Mouse (Mus musculus) liver, embryonic 14.5 days (tissue): ENCODE data around the gene Rgsl1. TPM values are rescaled to one million over a fixed set of nuclear protein-coding genes. Genes with fewer than 3 reads are reported as not detected.
"Not testable (repeated sequence)": the region's sequence is repeated elsewhere in the genome, so short reads cannot be mapped to it uniquely, and the experiment has no call there.

Experiments
- ATAC-seq: fragments of 200-750 bp; cut with Nextera tagmentation; 2 replicates; pipeline ENCODE4 v1.8.0; 2017; ENCODE audit warnings: moderate number of reproducible peaks, mild to moderate bottlenecking, moderate library complexity; ENCODE audit not compliant: insufficient read depth
- DNase-seq, 3 experiments: peaks; one replicate each; pipeline ENCODE4 v3.0.0-alpha.2; 2012 to 2013; ENCODE audit warnings: low read depth in 3 of 3, low spot score in 3 of 3
- H3K27ac ChIP-seq: fragments of 300-500 bp; sonication (generic); 2 replicates; pipeline ENCODE4 v1.5.1; 2014; ENCODE audit warnings: moderate library complexity, mild to moderate bottlenecking, control low read depth, inconsistent platforms
- H3K27me3 ChIP-seq: fragments of 300-500 bp; sonication (generic); 2 replicates; pipeline ENCODE4 v1.6.1; 2014; ENCODE audit warnings: mild to moderate bottlenecking, low read length, moderate library complexity; ENCODE audit not compliant: control insufficient read depth, insufficient read depth
- H3K36me3 ChIP-seq: fragments of 300-500 bp; sonication (generic); replicated peaks from 2 replicates; pipeline ENCODE4 v1.6.1; 2014; ENCODE audit warnings: low read depth; ENCODE audit not compliant: control insufficient read depth, insufficient read depth
- H3K4me1 ChIP-seq, 2 experiments: fragments of 200-500 bp in 1 of 2; fragments of 300-500 bp in 1 of 2; sonication (generic) in 1 of 2; replicated peaks; 2 replicates each; pipeline ENCODE4 v1.6.1; 2012 to 2014; ENCODE audit warnings: antibody characterized with exemption in 1 of 2, inconsistent platforms in 1 of 2, low read length in 1 of 2; ENCODE audit not compliant: control insufficient read depth in 2 of 2, insufficient read depth in 2 of 2
- H3K4me2 ChIP-seq: fragments of 300-500 bp; sonication (generic); 2 replicates; pipeline ENCODE4 v1.6.1; 2014; ENCODE audit warnings: low read depth, mild to moderate bottlenecking, control low read depth, moderate library complexity
- H3K4me3 ChIP-seq, 2 experiments: fragments of 200-500 bp in 1 of 2; fragments of 300-500 bp in 1 of 2; sonication (generic) in 1 of 2; 2 replicates each; pipeline ENCODE4 v1.5.1; 2012 to 2014; ENCODE audit warnings: low read depth in 2 of 2, low read length in 2 of 2, mild to moderate bottlenecking in 2 of 2, control low read depth in 1 of 2, inconsistent platforms in 1 of 2, moderate library complexity in 1 of 2; ENCODE audit not compliant: insufficient read depth in 1 of 2
- H3K9ac ChIP-seq: fragments of 300-500 bp; sonication (generic); replicated peaks from 2 replicates; pipeline ENCODE4 v1.6.1; 2014; ENCODE audit warnings: mild to moderate bottlenecking, control low read depth, moderate library complexity
- H3K9me3 ChIP-seq: fragments of 300-500 bp; sonication (generic); 2 replicates; pipeline ENCODE4 v1.6.1; 2016; ENCODE audit warnings: low read length, mixed read lengths; ENCODE audit not compliant: control insufficient read depth
- CTCF ChIP-seq: IDR thresholded peaks from 2 replicates; pipeline ENCODE4 v1.5.1; 2016; ENCODE audit warnings: antibody characterized with exemption, low read depth, control low read depth
- EP300 ChIP-seq: IDR thresholded peaks from 2 replicates; pipeline ENCODE4 v1.6.1; 2016; ENCODE audit warnings: antibody characterized with exemption, low read depth
- WGBS: fragments of 180-500 bp; shearing (Covaris S2); extraction: QIAGEN DNeasy Blood & Tissue Kit; methylation state at CpG from one replicate; pipeline ENCODE4 v1.1.7; 2014; ENCODE audit not compliant: insufficient replicate concordance; 5-methylcytosine and 5-hydroxymethylcytosine counted together
- polyA plus RNA-seq, 2 experiments: library from polyadenylated mRNA; depleted of rRNA in 1 of 2; stranded (reverse) in 1 of 2; unstranded in 1 of 2; fragments of >200 nt; fragmentation: Nextera tagmentation in 1 of 2; extraction: Ambion mirVana in 1 of 2; gene quantifications; 2 replicates each; pipeline versions ENCODE4 v1.2.1 to v1.2.3; 2012 to 2014

The Rgsl1 gene
- polyA plus RNA-seq (2012; rRNA removed) = 0.02 and 0.03 TPM in 2 replicates
- not detected in 2 replicates for polyA plus RNA-seq (2014; fragmentation: Nextera tagmentation; extraction: Ambion mirVana)

DNA sequence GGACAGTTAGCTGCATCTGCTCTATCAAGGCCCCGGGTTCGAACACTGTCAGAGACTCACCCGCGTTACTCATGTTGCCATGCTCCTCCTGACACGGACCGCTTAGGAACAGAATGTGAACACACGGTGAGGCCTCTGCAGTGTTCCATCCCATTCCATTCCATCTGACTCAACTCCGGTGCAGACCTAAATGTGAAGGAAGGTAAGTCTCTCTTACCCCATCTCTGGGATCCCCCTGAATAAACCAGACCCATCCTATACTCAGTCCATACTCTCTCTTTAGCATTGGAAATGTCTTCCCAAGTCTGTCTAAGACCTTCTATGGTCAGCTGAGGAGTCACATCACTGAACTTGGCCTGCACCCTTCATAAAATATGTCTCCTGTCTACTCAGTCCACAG lies at the start of gene Rgsl1:
TSS of gene Rgsl1 (minus strand) at position 101 of the 400 bp plus-strand sequence.
- Histone ChIP-seq H3K36me3 (no peaks in the 10 kb centered on the region), H3K27me3 (no peaks in the 10 kb centered on the region), H3K4me2 (no peak within 1 kb of the TSS), H3K27ac (no peak within 1 kb of the TSS), H3K9me3 (no peaks in the 10 kb centered on the region), H3K4me3 (no peak within 1 kb of the TSS), H3K9ac (no peak within 1 kb of the TSS), H3K4me1 (no peaks in the 10 kb centered on the region)
- TF ChIP-seq EP300 (no peak), CTCF (no peak)
- DNase-seq = no peak
- WGBS = 79% methylated on average over 8 of the region's 8 CpGs
- ATAC-seq = no peak

DNA sequence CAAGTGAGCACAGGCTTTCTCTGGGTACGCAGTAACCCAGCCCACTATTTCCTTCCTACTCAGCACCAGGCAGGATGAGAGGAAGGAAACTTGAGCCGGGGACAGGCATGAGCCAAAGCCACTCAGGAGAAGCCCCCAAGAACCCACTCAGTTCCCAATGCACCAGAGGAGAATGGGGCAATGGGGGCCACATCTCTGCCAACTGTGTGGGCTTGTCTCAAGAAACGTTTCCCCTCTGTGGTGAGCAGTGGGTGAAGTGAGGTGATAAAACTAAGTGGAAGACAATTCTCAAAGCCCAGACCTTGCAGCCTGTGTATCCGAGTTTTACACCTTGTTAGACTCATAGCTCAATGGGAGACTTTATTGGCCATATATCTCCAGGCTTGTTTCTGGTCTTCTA lies 47.5 kb upstream of the Rgsl1 start, which contains the start of gene Teddm1a:
TSS of gene Teddm1a (plus strand) at position 301 of the 400 bp plus-strand sequence.
- ATAC-seq (no peak), DNase-seq (no peak)
- H3K9ac ChIP-seq = no peak within 1 kb of the TSS
- no peaks in the 10 kb centered on the region for H3K27me3 ChIP-seq
- TF ChIP-seq CTCF = no peak
- no peak for TF ChIP-seq EP300
- H3K4me2 ChIP-seq = no peak within 1 kb of the TSS
- H3K36me3 ChIP-seq = no peaks in the 10 kb centered on the region
- H3K4me1 ChIP-seq = no peaks in the 10 kb centered on the region; a peak in 2 of 4 replicates
- no peak within 1 kb of the TSS for H3K4me3 ChIP-seq
- WGBS = 19% methylated on average over 4 of the region's 4 CpGs
- H3K9me3 ChIP-seq = no peaks in the 10 kb centered on the region
- H3K27ac ChIP-seq = no peak within 1 kb of the TSS

DNA sequence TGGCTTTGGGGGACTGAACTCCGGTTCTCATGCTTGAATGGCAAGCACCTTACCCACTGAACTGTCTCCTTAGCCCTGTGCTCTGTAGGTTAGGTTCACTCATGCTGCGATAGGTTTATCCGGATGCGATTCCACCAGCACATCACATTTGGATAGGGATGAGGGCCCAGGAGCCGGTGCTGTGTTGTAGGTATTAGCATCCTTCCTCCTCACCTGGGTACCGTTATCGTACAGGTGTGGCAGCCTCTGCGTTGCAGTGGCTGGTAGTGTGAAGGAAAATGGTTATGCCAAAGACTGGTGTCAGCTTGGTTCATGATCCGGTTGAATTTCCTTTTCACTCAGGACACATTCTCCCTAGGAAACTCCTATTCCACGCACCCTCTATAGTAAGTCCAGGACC lies 46.2 kb upstream of the Rgsl1 start:
- no peaks in the 10 kb centered on the region for H3K36me3 ChIP-seq
- no peaks in the 10 kb centered on the region for H3K4me1 ChIP-seq
- H3K27me3 ChIP-seq = no peaks in the 10 kb centered on the region
- DNase-seq = no peak
- no peak overlapping the region for H3K9ac ChIP-seq
- no peak overlapping the region for H3K4me3 ChIP-seq
- no peaks in the 10 kb centered on the region for H3K9me3 ChIP-seq
- H3K27ac ChIP-seq = no peak overlapping the region
- WGBS = 77% methylated on average over 10 of the region's 10 CpGs
- TF ChIP-seq CTCF (no peak), EP300 (no peak)
- H3K4me2 ChIP-seq = no peak overlapping the region
- ATAC-seq = no peak

DNA sequence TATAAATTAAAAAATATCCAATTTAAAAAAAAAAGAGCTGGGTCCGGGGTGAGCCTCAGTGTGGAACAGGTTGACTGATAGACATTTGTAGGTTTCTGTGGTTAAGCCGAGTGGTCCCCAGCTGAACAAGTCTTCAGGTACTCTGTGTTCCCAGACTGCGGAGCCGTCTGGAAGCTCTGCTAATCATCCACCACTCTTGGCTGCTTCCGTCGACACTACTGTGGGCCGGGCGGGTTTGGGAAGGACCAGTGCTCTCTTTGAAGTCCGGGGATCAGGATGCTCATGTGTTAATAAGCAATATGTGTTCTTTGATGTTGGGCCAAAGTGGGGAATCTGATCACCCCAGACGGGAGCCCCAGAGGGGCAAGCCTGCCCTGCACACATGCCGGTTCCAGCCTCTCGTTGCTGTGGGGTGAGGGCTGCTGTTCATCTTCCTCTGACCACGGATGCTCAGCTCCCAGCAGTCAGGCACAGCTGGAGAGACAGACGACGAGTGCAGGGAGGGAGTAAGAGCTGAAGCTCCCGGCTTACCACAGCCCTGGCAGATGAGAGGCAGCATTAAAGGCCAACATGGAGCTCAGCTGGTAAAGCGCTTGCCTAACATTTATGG lies 42.2 kb upstream of the Rgsl1 start:
- Histone ChIP-seq H3K9ac (no peak overlapping the region), H3K4me3 (no peak overlapping the region), H3K27ac (no peak overlapping the region), H3K4me1 (no peaks in the 10 kb centered on the region), H3K4me2 (no peak overlapping the region), H3K27me3 (no peaks in the 10 kb centered on the region), H3K36me3 (no peaks in the 10 kb centered on the region), H3K9me3 (no peaks in the 10 kb centered on the region)
- 43% methylated on average over 17 of the region's 17 CpGs for WGBS
- DNase-seq (no peak), ATAC-seq (no peak)
- TF ChIP-seq CTCF (no peak), EP300 (no peak)

DNA sequence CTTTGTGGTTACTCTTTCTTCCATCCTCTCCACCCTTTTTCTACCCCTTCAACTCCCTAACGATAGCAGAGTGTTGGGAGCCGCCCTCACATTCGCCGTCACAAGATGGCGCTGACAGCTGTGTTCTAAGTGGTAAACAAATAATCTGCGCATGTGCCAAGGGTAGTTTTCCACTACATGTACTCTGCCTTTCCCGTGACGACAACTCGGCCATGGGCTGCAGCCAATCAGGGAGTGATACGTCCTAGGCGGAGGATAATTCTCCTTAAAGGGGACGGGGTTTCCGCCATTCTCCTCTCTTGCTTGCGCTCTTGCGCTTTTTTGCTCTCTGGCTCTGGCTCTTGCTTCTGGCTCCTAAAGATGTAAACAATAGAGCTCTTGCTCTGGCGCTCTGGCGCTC lies 36.4 kb upstream of the Rgsl1 start:
- not testable (repeated sequence) for DNase-seq, H3K4me1 ChIP-seq, H3K4me3 ChIP-seq, H3K36me3 ChIP-seq, H3K27me3 ChIP-seq, H3K4me2 ChIP-seq, H3K27ac ChIP-seq, H3K9ac ChIP-seq, H3K9me3 ChIP-seq, ATAC-seq
- 78% methylated on average over 17 of the region's 17 CpGs for WGBS
